Mouse (Mus musculus) adrenal gland, adult 18-20 months (tissue): ENCODE data around the gene Hoxd4. TPM values are rescaled to one million over a fixed set of nuclear protein-coding genes. Genes with fewer than 3 reads are reported as not detected.

Experiments
- DNase-seq, 2 experiments: peaks; one replicate each; pipeline ENCODE4 v3.0.0; 2021 to 2022; ENCODE audit warnings: low spot score in 2 of 2
- total RNA-seq, 2 experiments: library from RNA; stranded (reverse); gene quantifications; 1 replicate in 1 of 2; 2 replicates in 1 of 2; pipeline ENCODE4 v1.2.3; 2021

Hoxd4 gene
- total RNA-seq, 2 experiments from 2014 or later: 14.9 to 19.6 TPM

DNA sequence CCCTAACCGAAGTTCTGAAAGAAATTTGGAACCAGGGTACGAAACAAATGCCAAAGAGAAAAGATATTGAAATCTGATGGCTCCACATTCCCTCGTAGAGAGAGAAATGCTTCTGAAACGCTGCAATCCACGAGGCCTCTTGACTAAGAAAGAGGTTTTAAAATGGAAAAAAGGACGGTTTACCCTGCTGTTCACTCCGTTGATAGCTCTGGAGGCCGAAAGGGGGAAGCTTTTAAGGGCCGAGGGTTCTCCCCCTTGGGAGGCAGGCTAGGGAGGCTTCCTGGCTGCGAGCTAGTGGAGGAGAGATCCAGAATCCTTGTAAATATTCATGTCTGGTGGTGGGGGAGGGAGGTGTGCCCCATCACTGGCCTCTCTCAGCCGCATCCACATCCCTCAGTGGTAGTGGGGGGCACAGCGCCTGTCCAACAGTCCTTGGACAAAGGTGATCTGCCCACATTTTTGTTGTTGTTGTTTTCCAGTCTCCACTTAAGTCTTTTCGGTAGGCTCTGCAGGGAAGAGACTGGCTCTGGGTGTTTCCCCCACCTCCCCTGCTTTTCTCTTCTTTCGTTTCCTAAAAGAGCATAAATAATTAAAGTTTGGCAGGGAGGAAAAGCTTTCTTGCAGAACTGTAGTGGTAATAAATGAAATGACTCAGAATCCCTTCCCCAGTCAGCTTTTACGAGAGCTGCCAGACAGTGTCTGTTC, 32.7 kb upstream of the Hoxd4 start, which contains the start of gene Hoxd11:
Hoxd11 (plus strand) TSS at position 667 of the 705 bp plus-strand sequence.
- DNase-seq: no peak

DNA sequence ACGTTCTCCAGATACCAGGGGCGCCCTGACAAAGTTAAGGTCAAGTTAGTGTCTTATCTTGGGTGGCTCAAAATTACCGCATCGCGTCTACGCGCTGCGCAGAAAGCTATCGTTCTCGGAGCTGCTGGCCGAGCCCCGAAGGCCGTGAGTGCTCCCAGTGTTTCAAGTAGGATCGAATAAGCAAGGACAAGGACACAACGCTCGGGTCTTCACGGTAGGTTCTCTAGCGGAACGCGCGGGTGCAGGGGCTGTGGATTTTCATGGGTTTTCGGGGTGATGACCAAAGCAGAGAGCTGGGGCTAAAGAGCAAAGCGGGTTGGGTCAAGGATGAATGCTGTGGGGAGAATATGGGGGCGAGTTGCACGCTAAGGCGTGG, 32.1 kb upstream of the Hoxd4 start:
- no peak for DNase-seq

DNA sequence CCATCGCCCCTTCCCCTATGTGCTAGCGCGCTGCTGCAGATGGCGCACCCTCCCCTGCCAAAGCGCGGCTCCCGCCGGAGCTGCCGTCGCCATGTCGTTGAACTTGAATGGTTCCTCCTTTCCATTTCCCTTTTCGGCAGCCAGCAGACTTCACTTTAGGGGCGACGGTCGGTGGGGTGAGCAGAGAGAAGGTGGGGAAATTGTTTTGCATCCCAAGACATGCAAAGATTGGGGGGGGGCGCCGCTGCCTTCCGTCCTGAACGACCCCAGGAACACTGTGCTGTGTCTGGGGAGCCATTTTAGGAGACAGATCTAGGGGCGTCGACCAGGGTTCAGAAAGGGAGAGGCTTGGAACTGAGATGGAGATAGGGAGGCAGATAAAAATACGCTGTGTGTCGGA, 31.7 kb upstream of the Hoxd4 start:
- no peak for DNase-seq

DNA sequence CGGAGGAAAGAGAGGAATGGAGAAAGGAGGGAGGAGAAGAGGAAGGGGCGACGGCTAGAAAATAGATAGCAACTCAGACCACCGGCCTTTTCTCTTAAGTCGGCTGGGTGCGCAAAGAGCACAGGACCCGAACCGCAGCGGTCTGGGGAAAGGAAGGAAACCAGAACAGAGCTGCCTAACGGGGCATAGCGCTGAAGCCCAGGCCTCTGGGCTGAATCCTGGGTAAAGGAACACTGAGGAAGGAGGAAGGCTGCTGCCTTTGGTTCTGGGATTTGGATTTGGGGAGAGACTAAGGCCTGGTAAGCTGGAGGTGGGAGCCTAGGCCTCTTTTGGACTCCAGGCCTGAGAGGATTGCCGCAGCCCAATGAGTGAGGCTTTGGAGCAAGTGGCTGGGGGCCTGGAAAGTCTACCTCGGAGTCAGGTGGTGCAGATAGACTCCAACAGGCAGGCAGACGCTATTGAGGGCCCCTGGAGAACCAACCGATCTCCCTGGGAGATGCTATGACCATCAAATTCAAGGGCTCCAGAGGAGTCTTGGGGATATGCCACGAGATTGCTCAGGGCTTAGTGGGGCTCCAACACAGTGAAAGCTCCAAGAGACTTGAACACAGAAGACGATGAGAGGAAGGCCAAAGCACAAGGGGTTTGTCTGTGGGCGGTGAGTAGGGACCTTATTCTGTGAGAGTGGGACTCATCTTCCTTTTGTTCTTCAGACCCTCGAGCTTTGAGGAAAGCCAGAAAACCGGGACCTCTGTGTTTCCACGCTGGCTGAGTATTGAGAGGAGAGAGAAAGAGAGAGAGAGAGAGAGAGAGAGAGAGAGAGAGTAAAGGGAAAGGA, 30.9 kb upstream of the Hoxd4 start:
- DNase-seq: no peak

DNA sequence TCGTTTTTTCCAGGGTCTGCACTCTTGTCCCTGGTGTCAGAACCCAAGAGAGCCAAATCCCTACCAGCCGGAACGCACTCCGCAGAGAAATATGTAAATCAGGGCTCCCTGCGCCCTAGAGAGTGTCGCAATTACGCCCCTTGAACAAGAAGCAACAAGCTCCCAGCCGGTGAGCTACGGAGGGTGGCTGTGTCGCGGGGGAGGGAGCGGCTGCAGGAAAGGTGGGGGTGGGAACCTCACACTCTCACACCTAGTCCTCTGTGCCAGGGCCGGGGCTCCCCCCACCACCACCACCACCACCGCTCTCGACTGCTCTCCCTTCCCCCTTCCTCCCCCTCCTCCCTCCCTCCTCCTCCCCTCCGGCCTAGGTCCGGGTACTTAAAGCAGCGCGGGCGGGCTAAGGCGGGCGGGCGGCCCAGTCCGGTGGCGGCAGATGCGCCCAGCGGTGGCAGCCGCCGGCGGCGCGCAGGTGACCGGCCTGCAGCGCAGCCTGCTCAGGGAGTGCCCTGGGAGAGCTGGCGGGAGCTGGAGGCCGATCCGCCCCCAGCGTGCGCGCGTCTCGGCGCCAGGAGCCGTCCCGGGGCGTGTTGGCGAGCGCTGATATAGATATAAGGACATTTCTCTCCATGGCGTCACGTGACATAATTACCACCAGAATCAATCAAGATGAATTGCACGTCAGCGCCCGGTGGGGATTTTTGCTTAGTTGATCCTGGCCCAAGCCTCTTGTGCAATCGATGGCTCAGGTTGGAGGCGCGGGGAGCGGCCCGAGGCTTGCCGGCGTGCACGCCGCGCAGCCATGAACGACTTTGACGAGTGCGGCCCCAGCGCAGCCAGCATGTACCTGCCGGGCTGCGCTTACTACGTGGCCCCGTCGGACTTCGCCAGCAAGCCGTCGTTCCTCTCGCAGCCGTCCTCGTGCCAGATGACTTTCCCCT, 29.9 kb upstream of the Hoxd4 start:
- DNase-seq: no peak

DNA sequence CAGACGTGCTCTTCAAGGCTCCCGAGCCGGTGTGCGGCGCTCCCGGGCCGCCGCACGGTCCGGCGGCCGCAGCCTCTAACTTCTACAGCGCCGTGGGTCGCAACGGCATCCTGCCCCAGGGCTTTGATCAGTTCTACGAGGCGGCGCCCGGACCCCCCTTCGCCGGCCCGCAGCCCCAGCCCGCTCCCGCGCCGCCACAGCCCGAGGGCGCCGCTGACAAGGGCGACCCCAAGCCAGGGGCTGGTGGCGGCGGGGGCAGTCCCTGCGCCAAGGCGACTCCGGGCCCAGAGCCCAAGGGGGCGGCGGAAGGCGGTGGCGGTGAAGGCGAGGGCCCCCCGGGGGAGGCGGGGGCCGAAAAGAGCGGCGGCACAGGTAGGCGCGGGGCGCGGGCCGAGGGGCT, 28.9 kb upstream of the Hoxd4 start:
- no peak for DNase-seq

DNA sequence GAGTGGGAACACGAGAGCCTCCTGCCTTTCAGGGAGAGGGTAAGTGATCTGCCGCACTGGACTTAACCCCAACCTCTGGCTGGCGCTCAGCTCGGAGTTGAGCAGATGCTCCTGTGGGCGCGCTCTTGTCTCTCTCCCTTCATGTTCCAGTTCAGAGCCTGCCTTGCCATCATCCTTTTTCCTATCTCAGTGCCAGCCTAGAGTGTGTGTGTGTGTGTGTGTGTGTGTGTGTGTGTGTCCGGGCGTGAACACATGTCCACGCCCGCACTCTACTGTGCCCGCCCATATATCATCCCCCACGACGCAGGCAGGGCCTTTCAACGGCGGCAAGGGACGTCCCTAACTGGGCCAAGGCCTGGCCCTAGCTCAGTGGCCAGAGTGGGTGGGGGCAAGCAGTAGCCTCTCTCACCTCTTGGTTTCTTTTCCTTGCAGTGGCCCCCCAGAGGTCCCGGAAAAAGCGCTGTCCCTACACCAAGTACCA, 28.2 kb upstream of the Hoxd4 start:
- DNase-seq: no peak

DNA sequence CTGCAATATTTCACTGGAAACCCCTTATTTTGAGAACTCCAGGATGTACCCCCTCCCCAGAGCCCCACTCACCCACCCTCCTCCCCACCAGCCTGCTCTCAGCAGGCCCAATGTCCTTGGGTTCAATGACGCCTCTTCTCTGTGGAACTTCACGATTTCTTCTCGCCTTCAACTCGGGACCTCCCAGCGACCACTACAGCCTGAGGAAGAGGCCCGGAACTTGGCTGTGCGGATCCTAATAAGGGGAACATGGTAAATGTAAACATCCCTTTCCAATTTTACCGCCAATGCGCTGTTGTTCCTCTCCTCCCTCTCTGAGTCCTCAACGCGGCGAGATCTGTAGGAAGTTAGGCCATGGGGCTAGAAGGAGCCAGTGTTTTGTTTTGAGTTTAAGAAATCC, 27.6 kb upstream of the Hoxd4 start:
- DNase-seq: no peak

DNA sequence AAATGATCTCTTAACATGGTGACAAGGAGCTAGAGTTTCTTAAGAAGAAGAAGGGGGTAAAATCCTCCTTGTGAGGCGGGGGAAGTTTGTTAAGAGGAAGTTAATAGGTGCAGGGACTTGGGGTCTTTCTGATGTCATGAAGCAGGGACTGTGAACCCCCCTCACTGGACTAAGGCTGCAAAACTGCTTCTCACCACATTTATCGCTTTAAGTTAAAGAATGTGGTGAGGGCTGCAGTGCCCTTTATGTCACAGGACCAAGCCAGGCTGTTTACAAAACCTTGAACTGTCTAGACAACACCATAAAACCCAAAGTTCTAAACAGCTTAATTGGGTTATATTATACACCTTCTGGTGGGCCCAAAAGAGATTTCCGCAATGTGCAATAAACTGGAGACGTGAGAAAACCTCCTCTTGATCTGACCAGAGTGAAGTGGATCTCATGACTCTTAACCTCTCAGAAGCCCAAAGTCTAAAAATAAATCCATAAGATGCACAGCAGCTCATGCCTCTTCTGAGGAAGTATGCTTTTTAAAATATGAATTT, 26.6 kb upstream of the Hoxd4 start:
- DNase-seq: no peak

DNA sequence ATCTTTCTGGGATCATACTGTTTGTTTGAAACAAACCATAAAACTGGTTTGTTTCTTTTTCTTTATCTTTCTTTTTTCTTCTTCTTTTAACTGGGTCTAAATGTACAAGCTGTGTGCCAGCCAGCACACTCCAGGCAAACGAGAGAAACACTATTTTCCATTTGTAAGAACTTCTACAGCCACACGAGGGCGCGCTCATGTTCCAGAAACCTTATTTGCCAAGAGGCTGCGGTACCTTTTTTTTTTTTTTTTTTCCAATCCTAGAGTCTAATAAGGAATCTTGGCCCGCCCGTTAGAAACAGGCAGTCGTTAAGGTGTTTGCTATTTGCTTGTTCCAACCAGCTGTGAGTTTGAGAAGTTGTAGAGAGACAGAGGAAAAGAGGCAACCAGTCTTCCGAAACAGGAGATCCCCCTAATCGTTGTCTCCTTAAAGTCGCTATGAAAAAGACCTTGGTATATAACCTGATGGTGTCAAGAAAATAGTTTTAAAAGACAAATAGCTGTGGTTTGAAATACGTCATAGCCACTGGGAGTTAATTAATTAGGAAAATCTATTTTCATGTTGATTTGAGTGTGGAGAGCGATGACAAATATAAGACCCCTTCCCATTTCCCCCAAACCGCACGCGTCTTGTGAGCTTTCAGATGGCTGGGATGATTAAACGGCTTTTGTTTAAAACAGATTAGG, 25.3 kb upstream of the Hoxd4 start:
- peak in 1 of 2 experiments; percentile 71 for DNase-seq

DNA sequence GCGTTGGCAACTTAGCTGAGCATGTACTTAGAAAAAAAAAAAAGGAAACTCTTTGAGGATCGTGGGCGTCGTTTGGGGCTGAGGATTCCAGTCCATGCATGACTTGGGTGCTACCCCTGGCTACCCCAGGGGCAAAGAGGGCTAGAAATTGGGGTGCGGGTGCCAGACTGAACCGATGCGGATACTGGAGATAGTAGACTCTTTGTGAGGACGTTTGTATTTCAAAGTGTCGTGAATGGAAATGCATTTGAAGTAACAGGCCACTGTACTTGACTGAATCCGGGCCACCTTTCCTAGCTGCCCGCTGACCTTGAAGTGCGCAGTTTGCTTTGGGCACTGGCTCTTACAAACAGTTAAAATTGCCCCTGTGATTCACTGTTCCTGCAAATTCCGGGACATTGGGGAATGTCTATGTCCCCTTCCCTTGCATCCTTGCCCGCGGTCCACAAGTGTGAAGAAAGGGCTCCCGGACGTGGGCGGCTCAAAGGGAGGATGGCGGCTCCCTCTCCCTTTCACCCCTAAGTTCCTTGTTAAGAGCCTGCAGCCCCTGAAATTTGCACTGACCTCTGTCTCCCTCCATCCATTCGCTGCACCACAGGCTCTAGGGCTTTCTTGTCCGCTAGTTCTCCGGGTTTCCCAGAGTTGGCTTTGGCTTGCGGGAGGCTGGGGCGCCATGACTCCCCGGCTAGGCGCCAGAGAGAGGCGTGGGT, 24.6 kb upstream of the Hoxd4 start:
- no peak for DNase-seq

DNA sequence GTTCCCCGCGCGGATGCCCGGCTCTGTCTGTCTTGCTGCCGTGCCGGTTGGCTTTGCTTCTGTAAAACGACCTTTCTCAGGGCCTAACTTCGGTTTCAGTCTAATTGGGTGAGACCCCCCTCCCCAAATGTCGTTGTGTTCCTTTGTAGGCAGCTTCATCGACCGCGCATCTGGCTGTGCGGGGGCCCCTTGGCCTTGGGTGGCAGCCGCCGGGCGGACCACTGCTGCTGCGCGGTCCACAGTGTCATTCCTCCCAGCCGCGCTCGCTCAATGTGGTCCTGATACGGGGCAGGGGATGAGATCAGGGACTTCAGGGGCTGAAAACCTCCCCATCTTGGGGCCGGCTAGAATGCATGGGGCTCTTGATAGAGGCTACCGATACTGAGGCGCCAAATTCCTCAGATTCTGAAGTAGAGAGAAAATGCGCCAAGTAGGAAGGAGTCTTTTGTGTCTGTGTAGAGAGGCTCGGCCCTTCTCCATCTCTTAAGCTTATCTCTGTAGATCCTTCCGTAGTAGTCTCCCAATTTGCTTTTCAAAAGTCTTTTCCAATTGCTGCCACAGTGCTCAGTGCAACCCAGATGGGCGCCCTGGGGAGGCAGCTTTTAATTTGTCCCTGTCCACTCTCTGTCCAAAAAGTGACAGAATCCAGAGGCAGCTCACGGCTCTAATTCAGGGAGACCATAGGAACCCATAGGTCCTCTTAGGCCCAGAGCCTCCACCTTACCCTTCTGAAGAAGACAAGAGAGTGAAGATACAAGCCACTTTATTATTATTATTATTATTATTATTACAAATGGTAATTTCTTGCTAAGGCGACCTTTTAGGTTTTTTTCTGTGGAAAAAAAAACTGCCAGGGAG, 23.8 kb upstream of the Hoxd4 start:
- DNase-seq: no peak

DNA sequence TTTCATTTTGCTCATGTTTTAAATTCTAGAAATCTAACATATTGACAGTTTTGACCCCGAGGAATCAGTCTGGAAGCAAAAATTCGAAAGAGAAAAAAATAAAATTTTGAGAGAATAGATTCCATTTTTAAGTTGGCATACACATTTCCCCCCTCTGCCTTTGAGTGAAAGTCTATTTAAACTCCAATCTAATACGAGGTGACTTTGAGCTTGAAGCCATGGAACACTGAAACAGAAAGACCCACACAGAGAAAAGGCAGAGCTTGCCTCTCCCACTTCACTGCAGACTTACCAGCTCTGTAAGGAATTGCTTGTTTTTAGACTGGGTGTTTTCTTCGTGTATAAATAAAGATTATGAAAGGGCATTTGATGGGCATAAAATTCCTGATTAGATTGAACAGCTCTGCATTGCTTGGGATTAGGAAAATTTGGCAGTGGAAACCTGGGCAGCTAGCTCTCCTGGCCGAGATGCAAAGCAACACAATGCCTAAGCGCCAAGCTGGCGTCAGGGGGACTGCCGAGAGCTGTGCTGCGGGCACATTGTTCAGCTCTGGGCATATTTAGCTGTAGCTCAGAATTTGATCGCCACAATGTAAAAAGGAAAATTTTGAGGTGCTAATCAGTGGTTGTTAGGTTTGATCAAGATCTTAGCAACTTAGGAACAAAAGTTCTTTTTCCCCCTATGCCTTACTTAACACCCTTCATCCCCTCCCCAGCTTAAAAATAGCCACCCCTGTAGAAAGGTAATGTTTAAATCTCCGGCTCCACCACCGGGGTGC, 22.7 kb upstream of the Hoxd4 start:
- DNase-seq: no peak

DNA sequence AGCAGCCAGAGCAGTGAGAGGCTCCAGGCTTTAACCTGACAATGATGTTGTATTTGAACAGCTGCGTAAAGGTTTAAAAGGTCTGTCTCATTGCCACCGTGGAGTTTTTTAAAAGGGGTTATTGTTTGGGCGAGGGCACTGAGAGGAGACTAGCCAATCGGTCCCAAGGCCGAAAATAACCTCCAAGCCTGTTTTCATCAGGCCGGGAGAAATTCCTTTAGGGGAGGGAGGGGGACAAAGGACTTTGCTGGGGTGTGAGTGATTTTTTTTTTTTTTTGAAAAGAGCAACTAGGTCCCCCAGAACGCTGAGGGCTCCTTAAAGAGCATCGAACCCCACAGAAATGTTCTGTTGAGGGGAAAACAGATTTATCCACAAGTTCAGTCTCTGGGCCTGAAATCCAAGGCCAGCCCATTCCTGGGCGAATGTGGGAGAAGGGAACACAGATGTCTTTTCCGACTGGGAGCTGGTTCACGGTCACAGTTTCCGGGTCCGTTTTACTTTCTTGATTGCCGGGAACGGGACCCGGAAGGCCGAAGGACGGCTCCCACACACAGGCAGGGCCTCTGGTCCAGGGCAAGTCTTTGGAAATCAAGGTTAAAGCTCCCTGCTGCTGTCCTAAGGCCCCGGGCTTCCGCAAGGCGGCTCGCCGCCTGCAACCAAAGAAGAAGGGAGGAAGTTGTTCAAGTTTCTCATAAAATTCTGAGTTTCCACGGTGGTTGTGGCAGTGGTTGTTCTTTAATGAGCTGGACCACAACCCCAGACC, 22.0 kb upstream of the Hoxd4 start:
- DNase-seq: no peak

DNA sequence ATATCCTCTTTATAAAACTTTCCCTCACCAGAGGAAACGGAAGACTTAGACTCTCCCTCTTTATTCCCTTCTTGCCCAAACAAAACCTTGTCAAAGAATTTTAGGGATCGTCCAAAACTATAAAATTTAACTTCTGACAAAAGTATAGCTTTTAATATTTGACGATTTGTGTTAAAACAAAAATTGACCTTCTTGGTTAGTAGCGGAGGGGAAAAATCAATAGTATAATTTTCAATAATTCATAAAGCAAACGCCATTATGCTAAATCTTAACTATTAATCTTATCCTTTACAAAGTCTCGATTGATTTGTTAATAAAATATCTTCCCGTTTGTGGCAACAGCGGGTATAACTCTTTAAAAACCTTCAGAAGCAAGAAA, 21.4 kb upstream of the Hoxd4 start:
- no peak for DNase-seq

DNA sequence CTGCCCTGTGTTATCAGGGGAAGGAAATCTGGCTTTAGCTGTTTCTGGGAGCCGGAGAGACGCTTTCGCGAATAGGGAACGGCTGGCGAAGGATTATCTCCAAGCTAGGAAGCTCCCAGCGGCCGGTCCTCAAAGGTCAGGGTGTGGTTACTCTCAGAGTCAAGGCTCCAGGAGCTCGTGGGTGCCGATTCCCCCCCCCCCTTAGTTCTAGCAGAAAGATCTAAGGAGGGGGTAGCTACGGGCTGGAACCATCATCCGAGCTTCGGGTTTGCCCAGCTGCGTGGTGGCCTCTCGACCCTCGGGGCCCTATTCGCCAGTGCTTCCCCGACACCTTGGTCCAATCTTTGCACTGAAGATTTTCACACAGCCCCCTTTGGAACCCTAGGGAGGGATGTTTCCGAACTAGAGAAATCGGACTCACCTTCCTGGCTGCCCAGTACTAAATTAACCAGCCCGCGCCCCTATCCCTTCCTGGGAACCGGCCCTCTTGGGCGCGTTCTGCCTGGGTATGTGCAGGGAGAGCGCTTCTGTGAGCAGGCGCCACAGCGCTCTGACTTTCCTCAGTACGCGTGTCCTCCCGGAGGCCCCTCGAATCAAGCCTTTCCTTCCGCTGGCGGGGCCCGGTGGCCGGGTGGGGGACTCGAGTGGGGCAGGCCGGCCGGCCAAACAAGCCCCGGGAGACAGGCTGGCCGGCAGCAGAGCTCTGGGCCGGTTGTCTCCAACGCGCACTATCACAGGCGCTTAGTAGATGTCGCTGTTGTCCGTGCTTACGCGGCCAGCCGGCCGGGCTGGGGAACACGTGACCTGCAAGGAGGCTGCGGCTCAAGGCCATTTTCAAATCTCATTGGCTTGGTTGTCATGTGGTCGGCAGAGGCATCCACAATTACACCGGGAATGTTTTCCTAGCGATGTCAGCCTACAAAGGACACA, 20.4 kb upstream of the Hoxd4 start, which contains the start of gene Hoxd10:
Hoxd10 (plus strand) TSS at position 903 of the 930 bp plus-strand sequence.
- no peak for DNase-seq
